Mouse (Mus musculus) right cerebral cortex, adult 18-20 months (tissue): ENCODE data around the gene Abhd17a.

Experiments used
- DNase-seq: peaks from one replicate; pipeline ENCODE4 v3.0.0; 2022; ENCODE audit warnings: mixed read lengths

Gene Abhd17a

GRCm38 (mm10) chr10:80539493-80539892 is 50.6 kb downstream of the Abhd17a start:
- no peak for DNase-seq

DNA sequence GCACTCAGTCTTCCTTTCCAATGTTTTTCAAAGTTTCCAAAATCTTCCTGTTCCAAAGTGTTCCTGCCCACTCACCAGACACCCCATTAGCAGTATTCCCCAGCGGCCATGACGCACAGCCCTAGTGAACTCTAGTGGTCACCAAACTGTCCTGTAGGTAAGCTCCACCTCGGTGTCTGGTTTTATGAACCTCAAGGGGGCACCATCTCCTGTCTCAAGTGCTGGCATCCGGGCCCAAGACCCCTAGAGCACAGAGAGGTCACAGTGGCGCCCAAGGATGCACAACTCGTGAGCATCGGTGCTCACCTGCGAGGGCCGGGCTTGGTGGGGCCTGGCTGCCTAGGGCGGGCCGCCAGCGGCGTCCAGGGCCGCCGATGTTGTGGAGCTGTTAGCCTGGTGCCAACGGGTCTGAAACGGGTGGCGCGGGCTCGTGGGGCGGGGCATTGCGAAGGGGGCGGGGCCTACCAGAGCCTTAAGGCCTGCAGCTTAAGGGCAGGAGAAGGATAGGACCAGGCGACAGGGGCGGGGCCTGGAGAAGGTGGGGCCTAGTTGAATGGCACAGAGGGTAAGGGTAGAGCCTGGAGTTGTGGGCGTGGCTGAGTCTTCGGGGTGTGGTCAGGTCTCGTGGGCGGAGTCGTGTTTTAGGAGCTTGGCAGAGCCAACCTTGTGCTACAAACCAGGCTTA is 51.3 kb downstream of the Abhd17a start, which contains the start of gene Atp8b3:
Gene Atp8b3 (minus strand): TSS at position 415 of the 685 bp plus-strand sequence.
- DNase-seq = peak; percentile 22

- DNase-seq = no peak
Measured at GRCm38 (mm10) chr10:80538180-80538579, 52.0 kb downstream of the Abhd17a start.

DNA sequence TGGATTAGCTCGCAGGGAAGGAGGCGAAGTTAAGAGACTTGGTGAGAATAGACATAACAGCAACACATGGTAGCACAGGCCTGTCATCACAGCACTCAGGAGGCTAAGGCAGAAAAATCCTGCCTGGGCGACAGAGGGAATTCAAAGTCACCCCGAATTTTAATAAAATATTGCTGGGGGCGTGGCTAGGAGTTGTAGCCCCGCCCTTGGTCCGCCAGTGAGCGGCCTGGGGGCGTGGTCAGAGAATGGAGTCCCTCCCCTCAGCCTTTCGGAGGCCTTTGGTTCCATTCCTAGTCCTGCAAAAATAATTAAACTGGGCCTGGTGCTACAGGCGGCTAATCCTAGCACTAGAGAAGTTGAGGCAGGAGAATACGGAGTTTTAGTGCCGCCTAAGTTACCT is 54.4 kb downstream of the Abhd17a start:
- DNase-seq = no peak

- no peak for DNase-seq
Measured at GRCm38 (mm10) chr10:80535071-80535470, 55.1 kb downstream of the Abhd17a start.

GRCm38 (mm10) chr10:80533704-80534103 is 56.4 kb downstream of the Abhd17a start:
- DNase-seq = no peak
